Mouse (Mus musculus) kidney, postnatal 10 days (tissue): ENCODE measurements at regions not wholly inside any gene's neighbourhood (a gene's known extent, or its start where the extent isn't known, plus 50 kb on each side); places are given as distances from the start of the nearest gene placed in this dataset.

Experiments
- DNase-seq: peaks from one replicate; pipeline ENCODE4 v3.0.0; 2021; ENCODE audit warnings: mixed read lengths

DNA sequence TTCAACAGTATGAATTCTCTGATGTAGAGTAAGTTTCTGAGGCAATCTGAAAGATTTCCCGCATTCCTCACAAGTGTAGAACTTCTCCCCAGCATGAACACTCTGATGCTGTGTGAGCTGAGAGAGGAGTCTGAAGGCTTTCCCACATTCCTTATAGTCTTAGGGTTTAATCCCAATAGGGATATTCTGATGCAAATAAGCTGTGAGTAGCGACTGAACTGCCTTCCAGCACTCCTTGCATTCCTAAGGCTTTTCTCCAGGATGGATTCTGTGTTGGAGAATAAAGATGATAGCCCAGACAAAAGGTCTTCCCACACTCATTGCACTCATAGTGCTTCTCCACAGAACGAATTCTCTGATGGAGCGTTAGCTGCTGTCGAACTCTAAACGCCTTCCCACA lies 152.6 kb upstream of the Api5 start:
- DNase-seq, result no peak

DNA sequence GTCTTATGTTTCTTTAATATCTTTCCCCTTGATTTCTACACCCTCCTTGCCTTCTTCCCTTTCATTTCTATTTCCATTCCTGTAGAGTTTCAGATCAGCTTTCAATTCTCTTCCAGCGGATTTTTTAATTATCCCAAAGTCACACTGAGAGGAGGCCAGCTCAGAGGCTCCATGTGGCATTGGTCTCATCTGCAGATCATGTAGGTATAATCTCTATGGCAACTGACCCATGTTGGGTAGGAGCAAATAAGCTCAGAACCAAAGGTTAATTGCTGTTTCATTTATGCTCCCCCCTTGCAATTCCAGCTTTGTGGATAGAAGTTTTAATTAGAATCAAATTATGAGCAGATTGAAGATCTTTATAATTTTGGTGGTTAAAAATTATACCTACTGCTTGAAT lies 149.3 kb upstream of the Api5 start:
- no peak for DNase-seq

DNA sequence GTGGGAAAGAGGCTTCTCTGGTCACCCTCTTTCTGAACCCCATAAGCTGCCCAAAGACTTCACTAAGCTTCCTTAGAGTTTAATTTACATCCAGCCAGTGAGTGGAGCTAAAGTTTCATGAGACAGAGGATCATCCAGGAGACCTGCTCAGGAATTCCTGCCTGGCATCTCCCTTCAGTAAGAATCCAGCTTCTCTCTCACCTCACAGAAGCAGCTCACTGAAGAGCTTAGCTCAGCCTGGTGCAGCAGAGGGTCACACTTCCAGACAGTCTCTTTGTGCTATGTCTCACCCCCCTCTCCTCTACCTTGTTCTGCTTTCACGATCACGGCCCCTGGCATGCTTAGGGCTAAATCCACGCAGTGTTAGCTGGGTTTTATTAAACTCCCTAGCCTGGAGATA lies 133.7 kb upstream of the Api5 start:
- DNase-seq, result no peak

DNA sequence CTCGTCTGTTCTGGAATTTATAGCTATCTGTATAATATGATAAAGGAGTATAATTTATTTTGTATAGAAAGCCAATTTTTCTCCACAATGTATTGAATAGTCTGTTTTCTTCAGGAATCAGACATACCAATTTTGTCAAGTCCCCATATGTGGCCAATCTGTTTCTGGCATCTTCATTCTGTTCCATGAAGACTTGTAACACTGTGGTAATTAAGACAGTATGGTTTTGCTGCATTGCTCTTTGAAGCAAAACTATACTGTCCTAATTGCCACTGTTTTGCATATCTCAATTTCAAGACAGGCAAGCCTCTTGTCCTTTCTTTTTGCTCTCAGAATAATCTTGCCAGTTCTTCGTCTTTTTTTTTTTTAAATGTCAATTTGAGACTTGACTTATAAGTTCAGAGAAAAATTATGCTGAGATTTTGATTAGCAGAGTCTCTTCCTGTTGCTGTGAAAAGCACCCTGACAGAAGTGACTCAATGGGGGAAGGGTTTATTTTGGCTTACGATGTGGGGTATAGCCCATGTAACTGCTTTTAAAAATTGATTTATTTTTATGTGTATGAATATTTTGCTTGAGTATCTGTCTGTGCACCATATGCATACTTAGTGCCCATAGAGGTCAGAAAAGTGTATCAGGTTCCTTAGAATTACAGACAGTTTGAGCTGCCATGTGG lies 103.4 kb upstream of the Api5 start:
- no peak for DNase-seq

DNA sequence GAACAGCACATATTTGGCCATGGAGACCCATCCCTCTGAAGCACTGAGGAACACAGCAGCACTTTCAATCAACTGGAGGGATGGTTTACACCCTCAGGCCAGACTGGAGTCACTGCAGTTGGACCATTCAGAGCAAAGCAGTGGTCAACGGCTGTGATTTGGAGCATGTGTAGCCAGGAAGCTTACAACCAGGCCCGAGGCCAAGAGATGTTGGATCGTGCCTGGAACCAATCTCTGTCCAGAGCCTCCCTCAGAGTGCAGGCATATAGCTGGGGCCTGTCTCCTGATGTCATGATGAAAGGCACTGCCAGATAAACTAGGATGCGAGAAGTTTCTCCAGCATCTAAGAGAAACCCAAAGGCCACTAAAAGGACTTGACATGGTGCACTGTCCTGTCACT lies 98.7 kb upstream of the Api5 start:
- no peak for DNase-seq

DNA sequence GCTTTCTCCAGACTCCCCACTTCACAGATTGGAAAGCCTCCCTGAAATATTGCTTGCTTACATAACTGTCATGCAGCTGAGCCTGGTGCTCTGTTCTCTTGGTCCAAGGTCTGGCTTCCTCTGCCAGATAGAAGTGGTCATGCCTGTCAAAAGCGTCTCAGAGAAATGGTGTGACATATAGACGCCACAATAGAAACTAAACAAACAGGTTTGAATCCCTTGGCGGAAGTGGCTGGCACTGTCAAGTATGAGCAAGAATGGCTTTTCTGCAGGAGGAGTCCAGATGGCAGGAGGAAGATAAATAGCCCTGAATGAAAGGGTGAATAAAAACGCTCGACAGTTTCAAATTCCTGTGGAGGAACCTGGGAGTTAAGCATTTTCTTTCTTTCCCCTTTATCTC lies 93.2 kb upstream of the Api5 start:
- DNase-seq, result no peak

DNA sequence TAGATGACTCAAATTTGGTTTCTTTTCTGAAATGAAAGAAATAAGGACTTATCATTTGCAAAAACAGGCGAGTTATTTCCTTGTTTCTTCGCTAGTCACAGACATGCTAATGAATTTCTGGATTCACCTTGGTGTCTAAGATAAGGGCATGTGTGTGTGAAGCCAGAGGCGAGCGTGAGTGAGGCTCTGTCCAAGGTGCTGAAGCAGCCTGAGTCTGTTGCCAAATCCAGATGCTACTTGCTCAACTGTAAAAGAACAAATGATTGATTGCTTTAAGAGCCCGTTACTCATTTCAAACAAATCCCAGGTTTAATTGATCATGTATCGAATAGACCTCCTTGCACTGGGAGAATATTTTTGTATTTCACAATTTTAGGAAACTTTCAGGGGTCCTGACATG lies 86.6 kb upstream of the Api5 start:
- peak; percentile 76 for DNase-seq

DNA sequence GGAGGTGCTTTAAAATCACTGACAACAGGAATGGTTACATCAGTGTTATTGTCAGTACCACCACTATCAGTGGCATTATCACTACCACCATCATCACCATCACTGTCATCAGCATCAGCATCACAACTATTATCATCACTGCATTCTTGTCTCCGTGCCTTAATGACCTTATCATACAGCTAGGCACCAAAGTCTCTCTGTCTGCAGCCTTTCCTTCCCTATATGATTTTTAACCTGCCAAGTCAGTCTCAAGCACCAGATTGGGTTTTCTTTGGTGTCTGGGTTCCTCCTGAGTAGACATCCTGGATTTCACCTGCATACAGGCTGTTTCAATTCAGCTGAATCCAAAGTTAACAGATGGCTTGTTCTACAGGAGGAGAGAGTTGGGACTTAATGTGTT lies 78.9 kb upstream of the Api5 start:
- DNase-seq, result no peak

DNA sequence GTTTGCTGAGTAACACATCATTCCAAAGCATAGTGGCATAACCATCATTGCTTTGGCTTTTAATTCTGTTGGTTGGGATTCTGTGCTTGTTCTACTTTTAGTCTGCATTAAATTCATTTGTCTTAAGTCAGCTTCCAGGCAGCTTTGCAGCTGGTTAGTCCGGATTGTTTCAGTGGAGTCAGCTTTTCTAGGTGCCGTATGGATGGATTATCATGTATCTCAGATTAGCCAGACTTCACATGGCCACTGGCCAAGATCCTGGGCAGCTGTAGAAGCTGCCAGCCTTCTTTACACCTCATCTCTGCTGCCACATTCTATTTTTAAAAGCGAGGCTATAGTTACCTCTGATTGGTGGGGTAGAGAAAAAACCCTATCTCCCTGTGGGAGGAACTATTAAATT lies 74.1 kb upstream of the Api5 start:
- DNase-seq, result no peak

DNA sequence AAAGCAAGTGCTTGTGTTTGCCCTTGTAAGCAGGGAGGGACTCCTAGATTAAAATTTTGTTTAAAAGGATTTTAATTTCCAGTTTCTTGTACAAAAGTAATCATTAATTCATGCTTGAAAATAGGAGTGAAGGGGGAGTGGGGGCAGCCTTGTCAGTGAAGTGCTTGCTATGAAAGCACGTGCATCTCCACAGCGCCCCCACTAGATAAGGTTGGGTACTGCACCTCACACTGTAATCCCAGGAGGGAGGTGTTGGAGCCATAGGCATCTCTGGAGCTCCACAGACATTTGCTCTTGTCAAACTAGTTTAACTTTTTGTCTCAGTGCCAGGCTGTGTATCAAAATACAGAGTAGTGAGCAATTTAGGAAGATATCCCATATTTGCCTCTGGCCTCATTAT lies 62.7 kb upstream of the Api5 start:
- no peak for DNase-seq

DNA sequence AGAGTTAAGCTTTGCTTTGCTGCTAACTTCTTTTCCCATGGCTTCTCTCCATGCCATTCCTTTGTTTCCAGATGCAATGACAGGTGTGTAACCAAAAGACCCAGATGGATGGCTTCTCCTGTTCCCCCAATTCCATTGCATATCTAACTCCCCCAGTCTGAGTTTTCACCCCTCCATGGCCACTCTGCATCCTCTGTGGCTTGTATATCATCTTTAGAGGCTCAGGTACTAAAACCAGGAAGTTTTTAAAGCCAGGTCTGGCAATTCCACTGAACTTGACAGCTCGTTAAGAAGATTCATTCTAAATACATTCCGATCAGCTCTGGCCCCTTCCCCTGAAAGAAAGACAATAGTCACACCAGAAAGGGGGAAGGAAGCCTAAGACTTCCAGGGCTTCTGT lies 60.6 kb upstream of the Api5 start:
- DNase-seq, result no peak
